Mouse (Mus musculus) ES-E14 (cell line): Measurements from ENCODE around the gene Gm9495.

Experiments used
- CHD2 ChIP-seq: IDR thresholded peaks from 2 replicates; pipeline ENCODE4 v1.6.1; 2014; ENCODE audit warnings: mild to moderate bottlenecking, low read depth, low read length, inconsistent platforms
- HCFC1 ChIP-seq: IDR thresholded peaks from 2 replicates; pipeline ENCODE4 v1.6.1; 2012; ENCODE audit warnings: low read length, inconsistent platforms, borderline replicate concordance; ENCODE audit not compliant: insufficient read depth

GRCm38 (mm10) chr8:69414326-69414725, 39.0 kb downstream of the Gm9495 start:
- TF ChIP-seq HCFC1 (no peak), CHD2 (no peak)
